Mouse (Mus musculus) left cerebral cortex, adult 11 months (tissue): ENCODE measurements at regions not wholly inside any gene's neighbourhood (a gene's known extent, or its start where the extent isn't known, plus 50 kb on each side); places are given as distances from the start of the nearest gene placed in this dataset.

Experiments
- DNase-seq: peaks from one replicate; pipeline ENCODE4 v3.0.0; 2022; ENCODE audit warnings: low spot score

DNA sequence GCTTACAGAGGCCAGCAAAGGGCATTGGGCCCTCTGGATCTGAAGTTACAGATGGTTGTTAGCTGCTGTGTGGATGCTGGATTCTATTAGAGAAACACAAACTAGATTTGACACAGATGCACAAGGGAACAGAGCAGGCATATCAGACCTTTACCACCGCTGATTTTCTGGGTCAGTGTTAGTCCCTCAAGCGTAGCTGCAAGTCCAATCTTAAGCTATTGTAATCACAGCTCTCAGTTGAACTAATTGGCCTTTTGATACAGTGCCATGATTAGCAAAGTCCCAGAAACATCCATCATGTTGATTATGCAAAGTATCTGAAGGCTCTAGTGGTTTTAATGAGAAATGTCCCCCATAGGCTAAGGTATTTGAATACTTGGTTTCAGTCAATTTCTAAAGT, 54.2 kb upstream of the Plppr5 start:
- no peak for DNase-seq

GRCm38 (mm10) chr3:117508090-117508489, 66.5 kb upstream of the Plppr5 start:
- no peak for DNase-seq

GRCm38 (mm10) chr3:117506151-117506723, 68.4 kb upstream of the Plppr5 start:
- no peak for DNase-seq

DNA sequence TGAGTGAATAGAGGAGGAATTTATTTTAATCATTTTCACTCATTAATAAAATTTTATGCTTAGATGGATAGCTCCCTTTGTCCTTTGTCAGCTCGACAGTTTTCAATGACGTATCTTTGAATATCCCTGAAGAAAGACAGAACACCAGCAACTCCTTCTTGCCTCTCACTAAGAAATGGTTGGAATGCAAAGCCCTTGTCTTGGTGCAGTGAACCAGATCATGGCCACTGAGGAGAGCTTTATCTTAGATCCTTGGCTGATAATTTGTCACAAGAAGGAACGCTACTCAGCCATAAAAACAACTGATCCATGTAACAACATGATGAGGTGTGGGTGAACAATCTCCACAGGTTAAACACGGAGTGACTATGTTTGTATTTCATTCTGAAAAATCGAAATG, 73.5 kb upstream of the Plppr5 start:
- no peak for DNase-seq

DNA sequence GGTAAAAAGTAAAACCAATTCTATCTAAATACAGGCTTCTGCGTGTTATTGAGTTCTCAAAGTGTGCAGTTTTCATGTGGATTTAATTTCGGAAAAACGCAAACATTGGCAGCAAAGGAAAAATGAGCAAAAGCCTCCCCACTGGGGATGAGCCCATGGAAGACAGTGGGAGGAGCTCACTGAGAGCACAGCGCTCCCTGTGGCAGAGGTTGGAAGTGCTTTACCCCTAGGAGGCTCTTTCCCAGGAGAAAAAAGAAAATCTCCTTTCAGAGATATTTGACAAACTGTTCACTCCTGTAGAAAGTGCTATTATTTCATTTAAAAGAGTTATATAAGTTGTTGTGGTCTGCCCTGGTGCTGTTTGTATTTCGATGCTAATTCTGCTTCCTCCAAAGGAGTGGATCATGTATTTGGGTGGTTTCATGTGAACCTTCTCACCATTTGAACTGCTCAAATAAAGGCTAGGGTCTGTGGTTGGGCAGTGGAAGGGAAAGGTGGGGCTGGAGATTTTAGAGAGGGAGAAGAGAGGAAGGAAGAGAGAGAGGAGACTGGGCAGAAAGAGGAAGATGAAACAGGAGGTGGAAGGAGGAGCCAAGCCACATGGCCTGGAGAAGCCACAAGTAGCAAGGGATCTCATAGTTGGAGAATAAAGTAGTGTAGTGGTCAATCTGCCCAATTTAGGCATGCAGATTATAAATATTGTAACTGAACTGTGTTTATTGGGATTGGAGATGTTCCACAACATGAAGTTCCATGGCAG, 76.3 kb upstream of the Plppr5 start:
- no peak for DNase-seq

DNA sequence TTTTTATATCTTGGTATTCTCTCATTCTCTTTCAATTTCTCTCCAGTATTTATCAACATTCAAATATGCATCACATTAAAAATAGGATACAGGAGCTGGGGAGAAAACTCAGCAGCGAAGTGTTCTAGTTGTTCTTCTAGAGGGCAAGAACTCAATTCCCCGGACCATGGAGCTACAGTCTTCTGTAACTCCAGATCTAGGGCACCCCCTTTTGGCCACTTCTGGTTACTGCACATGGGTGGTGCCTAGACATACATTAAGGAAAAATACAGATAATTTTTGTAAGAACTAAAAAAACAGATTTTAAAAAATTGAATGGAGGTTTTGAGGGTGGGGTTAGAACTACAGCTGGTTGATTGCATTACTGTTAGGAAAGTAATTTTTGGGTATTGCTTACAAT, 80.5 kb upstream of the Plppr5 start:
- no peak for DNase-seq

- DNase-seq: no peak
These were observed 87.2 kb upstream of the Plppr5 start for GRCm38 (mm10) chr3:117487281-117488027.

DNA sequence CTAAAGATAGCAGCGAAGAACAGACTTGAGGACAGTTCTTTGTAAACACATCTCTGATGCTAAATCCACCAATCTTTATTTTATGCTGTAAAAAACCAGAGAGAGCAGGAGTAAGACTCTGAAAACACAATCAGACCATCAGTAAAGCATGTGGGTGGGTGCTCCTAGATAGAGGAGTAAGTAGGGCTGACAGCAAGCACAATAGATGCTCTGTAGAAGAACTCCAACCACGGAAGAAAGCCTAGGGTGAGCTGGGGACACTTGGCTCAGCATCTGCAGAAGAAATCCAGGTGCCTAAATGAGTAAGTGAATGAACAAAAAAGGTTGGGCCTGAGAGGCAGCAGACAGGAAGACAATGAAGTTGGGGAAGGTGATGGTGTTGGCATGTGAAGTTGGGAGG, 88.3 kb upstream of the Plppr5 start:
- DNase-seq: no peak

DNA sequence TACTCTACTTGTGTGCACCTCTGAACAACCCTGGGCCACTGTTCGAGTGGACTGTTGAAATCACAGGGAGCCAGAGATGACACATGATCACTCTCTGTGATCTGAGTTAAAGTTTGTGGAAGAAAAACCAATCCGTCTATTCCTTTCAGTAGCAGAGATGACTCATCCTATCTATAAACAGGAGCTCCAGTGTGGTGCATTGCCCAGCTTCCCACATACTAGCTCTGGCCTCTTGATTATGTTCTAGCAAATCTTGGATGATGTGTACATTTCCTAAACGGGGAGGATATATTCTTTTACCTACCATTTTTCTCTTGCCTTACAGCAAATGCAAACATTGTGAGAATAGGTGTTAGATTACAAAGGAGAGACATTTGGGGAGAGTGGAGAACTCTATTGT, 94.5 kb upstream of the Plppr5 start:
- no peak for DNase-seq

DNA sequence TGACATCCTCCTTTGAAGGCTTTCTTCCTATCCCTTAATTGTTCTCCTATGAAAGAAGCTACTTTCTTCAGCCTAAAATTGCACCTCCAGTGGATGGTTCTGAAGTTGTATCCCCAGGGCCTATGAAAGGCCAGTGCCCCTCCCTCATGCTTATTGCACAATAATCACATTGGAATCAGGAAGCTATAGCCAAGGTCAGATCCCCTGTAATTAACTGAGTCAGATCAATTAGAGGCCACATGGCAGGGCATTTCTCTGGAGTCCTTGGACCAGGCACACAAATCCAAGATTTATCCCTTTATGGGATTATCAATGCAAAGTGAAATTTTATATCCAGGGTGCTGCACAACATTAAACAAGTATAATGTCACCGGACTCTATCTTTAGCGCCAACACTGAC, 98.8 kb upstream of the Plppr4 start:
- DNase-seq: no peak

DNA sequence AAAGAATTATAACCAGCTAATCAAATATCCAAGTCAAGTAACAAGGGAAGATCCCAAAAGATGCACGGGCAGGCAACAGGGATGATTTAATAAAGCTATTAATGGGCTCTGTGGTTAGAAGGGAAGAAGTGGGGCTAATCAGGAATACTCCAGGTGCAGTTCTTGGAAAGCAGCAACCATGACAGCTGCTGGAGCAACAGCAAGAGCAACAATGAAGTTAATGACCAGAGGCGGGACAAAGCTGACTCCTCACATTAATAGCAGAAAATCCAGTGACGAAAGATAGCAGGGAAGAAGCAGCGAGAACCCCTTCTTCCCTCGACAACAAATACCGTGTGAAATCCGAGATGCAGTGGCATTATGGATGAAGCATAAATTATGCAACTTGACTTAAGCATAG, 89.9 kb upstream of the Plppr4 start:
- no peak for DNase-seq

- DNase-seq: peak; percentile 6
These were observed 81.2 kb upstream of the Plppr4 start for GRCm38 (mm10) chr3:117441887-117442286.

- DNase-seq: no peak
These were observed 79.6 kb upstream of the Plppr4 start for GRCm38 (mm10) chr3:117440294-117440693.

- peak; percentile 47 for DNase-seq
These were observed 77.9 kb upstream of the Plppr4 start for GRCm38 (mm10) chr3:117438473-117439114.

DNA sequence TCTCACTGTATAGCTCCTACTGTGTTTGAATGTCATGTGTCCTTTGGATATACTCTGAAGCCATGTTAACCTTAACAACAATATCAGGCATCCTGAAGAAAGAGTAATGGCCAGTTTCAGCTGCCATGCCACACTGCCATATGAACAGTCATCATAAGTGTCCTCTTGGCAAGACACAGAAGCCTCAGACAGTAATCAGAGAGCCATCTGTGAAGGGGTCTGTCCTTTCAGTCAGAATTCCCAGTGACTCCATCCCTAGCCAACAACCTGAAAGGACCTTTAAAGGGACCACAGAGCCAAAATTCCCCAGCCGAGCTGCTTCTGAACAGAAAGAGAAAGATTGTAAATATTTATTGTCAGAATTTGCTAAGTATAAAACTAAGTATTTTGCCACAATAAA, 63.9 kb upstream of the Plppr4 start:
- no peak for DNase-seq

- no peak for DNase-seq
These were observed 52.4 kb upstream of the Plppr4 start for GRCm38 (mm10) chr3:117412896-117413747.
